Mouse (Mus musculus) ovary, postnatal 36 days (tissue): ENCODE data around the gene Eif4e1b.
A peak's percentile ranks its signal among the peaks of the same experiment; 100 is the strongest.

Experiments used
- DNase-seq: peaks from one replicate; pipeline ENCODE4 v3.0.0; 2022; ENCODE audit warnings: low spot score, mixed read lengths

Eif4e1b gene

DNA sequence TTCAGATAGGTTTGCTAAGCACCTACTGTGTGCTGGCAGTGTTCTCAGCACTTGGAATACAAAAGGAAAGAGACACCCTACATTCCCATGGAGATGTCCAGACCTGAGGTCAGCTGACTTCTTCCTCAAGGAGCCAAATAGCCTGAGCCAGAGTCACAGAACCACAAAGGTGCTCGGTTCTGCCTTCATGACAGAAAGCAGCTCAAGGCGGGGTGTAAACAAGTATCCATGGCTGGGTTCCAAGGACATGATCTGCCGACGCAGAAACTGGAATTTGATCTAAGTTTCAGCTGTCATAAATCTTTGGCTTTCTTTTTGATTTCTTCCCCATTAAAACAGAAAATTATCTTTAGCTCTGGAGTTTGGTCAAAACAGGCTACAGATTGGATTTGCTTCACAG lies 16.4 kb downstream of the Eif4e1b start:
- DNase-seq, result no peak

DNA sequence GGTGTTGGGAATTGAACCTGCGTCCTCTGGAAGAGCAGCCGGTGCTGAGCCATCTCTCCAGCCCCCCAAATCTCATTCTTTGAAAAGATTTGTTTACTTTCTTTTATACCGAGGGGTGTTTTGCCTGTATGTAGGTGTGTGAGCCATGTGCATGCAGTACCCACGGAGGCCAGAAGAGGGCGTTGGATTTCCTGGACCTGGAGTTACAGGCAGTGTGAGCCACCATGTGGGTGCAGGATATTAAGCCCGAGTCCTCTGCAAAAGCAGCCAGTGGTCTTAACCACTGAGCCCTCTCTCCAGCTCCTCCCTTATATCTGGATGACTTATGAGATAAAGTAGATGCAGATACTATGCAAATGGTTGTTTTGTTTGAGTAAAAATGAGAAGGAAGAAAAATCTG lies 19.2 kb downstream of the Eif4e1b start:
- DNase-seq, result no peak

DNA sequence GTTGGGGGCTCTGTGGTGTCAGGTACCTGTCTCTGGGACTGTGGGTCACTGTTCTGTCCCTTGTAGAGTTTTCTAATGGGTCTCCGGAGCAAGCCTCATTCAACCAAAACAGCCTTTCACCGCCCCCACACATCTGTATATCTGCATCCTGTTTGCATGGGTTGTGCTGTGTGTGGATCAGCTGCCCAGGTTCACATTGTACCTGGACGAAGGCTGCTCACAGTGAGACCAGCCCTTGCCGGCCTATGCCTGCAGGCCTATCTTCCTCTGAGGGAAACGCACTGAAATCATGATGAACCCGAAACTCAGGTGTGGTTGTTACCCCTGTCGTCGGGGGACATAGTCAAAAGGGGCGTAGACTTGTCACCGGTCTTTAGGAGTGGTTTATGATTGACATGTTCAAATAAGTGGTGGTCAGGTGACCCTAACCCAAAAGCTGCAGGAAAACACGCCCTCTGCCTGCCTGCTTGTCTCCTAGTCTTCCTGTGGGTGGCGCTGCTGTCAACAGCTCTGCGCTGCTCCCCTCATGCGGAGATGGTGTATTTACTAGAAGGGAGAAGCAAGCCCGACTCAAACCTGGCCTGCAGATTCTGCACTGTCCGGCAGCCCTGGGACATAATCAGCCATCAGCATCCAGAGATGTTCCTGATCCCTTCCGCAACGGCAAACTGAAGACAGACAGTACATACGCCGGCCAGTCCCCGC lies 21.5 kb downstream of the Eif4e1b start:
- DNase-seq, result no peak

DNA sequence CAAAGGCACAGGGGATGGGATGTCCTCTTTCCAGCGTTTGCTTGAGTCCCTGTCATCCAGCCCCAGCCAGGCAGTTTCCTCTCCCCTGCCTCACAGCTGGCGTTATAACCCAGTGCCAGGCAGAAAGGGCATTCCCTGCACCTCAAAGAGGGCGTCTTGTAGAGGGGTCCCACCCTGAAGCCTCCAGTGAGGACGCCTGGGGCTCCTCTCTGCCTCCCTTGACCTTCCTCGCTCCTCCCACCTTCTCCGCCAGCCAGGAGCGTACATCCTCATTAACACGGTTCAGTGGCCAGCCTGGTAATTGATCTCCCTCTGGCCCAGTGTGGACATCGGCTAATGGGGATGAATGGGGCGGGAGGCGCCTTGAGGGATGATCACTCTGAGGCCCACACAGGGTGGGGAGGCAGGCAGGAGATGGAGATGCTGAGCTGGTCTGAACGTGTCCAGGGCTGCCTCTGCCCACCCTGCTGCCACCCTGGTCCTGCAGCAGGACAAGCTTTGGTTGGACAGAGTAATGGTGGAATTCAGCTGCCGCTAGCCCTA lies 22.7 kb downstream of the Eif4e1b start:
- no peak for DNase-seq

DNA sequence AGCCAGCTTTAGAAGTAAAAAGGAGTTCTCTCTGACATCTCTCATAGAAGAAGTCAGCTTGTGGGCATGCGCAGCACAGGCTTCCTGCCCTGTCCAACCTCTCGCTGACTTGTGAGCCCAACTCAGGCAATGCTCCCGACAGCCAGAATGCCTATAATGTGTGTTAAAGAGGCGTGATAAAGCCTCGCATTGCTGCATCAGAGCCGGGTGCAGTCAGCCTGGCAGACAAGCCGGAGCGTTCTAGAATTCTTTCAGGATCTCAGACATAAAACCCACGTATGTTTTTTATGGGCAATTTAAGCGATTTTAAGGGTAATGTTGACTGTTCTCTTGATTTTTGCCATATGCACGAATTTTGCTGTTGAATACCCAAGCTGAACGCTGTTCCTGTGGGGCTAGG lies 24.3 kb downstream of the Eif4e1b start:
- no peak for DNase-seq

DNA sequence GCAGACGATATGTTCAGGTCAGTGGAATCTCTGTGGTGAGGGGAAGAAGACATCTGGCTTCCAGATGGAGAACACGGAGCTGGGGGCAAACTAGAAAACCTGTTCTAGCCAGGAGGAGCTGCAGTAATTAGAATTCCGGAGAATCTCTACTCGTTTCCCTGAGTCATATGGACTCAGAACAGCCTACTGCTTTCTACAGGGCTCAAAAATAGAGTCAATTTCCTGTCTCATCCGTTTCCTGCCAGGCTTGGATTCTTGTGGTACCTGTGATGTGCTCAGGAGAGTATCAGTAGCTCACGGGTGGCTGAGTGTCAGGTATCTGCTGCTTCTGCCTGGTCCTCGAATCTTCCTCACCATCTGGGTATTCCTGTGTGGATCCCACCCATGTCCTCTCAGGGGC lies 27.7 kb downstream of the Eif4e1b start:
- DNase-seq, result no peak

DNA sequence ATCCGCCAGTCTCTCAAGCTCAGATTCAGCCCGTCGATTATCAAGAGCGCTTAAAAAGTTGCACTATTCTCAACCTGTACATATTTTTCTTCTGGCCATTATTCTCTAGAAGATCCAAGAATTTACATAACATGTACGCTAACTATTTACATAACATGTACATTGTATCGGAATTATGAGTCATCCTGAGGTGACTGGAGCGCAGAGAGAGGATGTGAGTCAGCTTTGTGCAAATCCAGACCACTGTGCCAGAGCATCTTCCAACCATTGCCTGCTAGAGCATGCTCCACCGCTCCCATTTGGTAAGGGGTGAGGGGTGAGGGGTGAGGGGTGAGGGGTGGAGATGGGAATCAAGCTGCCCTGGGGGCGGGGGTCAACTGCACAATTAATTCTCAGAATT lies 29.6 kb downstream of the Eif4e1b start:
- no peak for DNase-seq

DNA sequence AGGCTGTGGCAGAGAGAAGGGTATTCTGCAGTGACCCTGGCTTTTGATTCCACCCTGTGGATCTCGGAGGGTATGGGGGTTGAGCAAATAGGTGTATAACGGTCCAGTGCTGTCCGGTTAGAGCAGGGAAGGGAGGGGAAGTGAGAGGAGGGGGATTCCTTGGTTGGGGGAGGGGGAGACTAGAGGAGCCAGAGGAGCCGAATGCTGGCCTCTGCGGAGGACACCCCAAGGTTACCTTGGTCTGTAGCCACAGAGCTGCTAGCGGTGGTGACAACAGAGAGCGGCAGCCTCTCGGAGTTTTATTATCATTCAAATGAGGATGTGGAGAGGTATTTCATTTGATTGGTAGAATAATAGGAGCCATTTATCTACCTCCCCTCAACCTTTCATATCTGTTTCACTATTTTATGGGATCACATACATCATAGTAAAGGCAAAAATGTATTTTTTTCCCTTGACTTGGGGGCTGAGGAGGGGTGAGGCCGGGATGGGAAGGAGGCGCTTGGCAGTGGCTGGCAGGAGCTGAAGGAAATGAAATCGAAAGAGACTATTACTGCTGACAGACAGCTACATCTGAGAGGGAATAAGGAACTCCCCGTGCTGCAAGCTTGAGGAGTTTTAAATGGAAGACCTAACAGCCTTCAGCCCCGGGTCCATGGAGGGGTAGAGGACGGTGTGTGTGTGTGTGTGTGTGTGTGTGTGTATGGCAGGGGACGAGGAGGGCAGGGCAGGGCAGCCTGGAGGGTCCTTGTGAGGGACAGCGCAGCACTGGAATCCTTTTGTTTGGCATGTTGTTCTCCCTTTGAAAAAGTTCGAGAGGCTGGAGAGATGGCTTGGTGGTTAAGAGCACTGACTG lies 34.8 kb downstream of the Eif4e1b start:
- no peak for DNase-seq

DNA sequence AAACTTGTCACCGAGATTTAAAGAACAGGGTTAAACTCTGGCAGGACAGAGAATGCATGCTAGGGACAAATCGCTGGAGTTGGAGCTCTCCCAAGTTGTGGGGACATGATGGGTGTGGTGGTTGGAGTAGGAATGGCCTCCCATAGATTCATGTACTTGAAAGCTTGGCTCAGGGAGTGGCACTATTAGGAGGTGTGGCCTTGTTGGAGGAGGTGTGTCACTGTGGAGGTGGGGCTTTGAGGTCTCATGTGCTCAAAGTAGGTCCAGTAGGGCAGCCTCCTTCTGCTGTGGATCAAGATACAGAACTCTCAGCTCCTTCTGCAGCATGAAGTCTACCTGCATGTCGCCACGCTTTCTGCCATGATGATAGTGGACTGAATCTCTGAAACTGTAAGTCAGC lies 37.3 kb downstream of the Eif4e1b start:
- no peak for DNase-seq

DNA sequence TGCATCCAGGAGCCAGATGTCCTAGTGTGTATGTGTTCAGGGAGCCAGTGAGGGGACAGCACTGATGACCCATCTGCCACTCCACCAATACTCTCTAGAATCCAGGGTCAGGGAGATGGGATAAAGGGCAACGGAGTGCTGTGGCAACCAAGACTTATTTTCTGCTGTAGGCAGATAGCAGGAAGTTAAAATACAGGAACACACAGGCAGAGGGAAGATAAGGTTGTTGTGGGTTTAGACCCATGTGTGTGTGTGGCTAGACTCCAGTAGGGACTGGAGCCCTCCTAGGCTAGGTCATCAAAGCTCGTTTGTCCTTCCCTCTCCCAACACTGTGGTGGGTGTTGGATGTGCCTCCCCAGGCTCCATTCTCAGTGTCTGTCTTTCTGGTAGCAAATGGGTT lies 38.1 kb downstream of the Eif4e1b start:
- DNase-seq, result no peak

DNA sequence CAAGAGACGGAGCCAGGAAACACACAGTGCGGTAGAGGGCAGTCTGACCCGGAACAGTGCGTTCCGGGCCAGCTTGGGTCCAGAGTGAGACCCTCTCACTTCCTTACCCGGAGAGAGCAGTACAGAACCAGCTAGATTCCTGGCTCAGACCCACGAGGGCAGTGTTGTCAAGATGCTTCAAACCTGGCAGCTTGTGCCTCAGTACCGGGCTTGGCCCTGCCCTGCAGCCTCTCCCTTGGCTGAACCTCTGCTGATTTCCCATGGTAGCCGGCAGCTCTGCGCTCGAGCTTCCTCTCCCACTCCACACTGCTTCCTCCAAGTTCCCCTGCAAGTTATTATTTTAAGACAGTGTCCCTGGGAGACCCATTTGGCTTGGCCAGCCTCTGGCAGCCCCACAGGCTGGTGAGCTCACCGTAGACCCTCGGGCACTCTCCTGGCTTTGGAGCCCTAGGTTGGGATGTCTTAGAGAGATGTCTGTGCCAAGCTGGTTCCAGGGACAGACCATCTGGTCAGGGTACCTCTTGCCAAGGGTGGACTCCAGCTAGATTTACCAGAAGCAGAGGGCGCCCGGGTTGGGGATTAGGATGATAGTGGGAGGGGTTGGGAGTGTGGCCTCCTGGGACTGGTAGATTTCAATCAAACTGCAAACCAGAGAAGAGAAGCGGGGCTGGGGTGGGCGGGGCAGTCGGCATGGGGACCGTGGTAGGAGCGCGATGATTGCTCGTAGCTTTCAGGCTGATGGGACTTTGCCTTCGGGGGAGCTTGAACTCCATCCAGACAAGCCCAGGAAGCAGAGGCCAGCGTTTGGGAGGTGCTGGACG lies 40.5 kb downstream of the Eif4e1b start:
- peak; percentile 25 for DNase-seq

DNA sequence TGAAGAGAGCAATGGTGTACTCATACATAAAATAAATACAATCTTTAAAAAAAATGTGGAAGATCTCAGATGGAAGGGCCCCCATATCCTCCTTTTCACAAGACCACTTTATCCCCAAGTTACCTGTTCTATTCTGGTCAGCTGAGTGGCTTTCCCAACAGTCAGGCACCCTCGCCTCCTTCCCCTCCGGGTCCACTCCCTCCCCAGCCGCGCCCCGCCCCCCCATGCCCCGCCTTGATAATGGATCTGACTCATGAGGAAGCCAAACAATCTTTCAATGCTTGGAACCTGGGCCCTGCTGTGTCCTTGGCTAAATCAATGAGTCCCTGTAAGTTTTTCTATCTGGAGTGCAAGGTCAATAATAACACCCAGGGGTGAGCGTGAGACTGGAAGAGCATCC lies 44.2 kb downstream of the Eif4e1b start:
- DNase-seq, result no peak

DNA sequence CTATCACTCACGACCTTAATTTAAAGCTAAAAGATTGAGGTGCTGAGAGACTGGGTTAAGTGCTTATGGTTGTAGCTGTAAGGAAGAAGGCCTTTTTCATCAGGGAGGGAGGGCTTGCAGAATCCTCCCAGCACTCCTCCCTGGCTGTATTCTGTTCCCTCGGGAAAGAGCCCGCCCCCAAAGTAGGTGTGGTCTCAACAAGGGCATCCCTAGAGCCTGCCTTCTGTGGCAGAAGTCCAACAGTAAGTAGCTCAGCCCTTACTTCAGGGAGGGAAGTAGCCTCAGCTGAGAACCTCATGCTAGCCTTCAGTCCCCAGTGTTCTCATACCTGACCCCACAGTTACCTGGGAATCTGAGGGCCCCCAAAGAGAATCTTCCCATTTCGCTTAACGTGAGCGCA lies 44.7 kb downstream of the Eif4e1b start:
- no peak for DNase-seq

DNA sequence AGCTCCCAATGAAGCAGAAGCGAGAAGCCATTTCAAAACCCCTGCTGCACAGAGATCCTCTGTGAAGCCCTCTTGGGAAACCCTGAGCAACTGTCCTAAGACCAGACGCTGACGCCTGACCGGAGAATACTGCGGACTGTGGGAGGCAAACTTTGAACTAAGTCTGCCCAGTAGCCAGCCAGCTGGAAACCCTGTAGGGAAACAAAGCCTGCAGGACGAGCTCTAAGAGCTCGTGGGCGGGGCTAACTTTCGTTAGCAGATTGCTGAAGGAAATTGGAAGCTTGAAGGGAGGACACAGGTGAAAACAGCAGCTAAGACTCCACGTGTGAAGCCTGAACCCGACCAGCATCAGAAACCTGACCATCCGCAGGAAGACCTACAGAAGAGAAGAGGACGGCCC lies 45.7 kb downstream of the Eif4e1b start:
- DNase-seq, result no peak

DNA sequence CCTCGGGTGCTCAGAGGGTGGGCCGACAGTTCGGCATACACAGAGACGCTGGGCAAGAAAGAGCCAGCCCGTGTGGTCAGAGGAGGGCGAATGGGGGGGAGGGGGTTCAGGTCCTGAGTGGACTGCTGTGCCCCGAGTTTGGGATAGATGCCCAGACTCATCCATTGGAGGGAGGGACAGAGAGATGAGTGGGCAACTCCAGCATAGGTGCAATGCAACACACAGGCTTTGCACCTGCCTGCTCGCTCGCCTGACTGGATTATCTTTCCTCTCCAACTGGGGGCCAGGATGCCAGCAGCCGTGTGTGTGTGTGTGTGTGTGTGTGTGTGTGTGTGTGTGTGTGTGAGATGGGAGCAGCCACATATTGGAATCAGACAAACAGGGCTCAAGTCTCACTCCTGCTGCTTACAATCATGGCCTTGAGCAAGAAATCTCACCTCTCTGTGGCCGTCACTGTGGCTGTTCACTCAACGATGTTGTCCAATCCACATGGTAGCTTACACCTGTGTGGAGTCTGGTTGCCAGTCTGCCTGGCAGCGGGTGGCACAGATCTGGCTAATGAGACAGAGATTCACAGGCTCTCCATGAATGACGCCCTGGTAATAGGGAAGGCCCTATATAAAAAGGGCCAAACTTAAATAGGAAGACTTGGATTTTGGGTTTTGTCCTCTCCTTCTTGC lies 52.7 kb downstream of the Eif4e1b start:
- no peak for DNase-seq

DNA sequence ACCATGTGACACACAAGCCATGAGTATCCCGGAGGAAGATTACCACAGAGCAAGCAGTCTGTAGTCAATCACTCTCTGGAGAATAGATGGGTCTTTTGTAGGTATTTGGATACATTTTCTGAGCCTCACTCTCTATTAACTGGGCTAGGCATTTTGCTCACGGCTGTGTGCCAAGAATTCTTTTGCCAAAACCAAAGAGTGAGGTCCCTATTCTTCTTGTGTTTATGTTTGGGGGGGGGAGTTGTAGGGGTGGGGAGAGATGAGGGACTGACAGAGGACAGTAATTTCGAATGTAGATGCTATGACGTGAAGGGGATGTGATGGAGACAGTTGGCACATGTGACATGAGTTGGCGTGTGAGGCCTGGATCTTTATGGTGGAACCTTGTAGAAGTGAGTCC lies 53.3 kb downstream of the Eif4e1b start:
- no peak for DNase-seq

DNA sequence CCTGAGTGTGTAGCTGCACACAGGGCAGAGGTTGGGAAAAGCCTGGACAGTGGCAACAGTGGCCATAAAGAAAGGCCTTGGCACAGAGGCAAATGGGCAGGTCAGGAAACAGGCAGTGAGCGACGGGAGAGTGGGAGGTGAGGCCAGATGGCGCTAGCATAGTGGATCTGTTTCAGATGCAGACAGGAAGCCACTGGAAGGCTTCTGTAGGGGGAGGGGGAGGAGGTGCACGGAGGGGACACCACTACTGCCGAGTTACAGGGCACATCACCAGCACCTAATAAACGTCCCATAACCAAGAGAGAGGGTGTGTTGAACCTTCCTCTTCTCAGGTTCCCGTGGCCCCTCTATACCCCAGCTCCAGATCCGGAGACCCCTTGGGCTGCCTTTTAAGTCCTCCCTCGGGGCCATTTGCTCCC lies 53.7 kb downstream of the Eif4e1b start:
- DNase-seq, result no peak
